Mouse (Mus musculus) layer of hippocampus, adult 11-12 months (tissue): ENCODE data around the gene Thoc5.

ENCODE experiments used
- DNase-seq: peaks from one replicate; pipeline ENCODE4 v3.0.0; 2022; ENCODE audit warnings: low spot score

The Thoc5 gene

DNA sequence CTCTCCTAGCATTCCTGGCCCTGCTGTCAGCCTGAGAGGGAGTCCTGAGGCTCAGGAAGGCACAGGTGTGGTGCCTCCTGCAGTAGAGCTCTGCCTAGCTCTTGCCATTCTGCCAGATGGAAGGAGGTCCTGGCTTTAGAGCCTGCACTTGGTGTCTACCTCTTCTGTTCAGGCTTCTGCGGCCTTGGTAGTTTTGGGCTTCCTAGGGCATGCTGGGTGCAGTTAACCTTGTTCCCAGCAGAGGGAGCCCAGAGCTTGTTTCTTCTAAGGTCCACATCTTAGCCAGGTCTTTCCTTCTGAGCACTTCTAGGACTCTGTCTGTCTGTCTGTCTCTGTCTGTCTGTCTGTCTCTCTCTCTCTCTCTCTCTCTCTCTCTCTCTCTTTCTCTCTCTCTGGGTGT is 20.9 kb downstream of the Thoc5 start:
- DNase-seq = peak; percentile 63

DNA sequence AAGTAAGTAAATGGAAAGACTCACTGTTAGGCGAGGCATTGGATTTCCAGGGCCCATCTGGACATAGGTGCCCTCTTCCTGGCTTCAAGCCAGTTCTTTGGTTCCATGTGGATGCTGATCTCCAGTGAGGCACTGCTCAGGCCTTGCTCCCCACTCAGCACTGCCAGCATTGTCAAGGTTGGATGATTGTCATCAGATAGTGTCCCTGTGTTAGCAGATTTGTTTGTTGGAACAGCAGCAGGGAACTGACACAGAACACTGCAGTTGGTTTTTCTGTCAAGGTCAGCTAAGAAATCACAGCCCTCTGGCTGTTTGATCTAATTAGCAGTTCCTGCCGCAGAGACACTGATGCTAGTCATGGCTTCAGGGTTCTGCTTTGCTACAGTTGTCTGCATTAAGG is 26.2 kb downstream of the Thoc5 start:
- DNase-seq = no peak

DNA sequence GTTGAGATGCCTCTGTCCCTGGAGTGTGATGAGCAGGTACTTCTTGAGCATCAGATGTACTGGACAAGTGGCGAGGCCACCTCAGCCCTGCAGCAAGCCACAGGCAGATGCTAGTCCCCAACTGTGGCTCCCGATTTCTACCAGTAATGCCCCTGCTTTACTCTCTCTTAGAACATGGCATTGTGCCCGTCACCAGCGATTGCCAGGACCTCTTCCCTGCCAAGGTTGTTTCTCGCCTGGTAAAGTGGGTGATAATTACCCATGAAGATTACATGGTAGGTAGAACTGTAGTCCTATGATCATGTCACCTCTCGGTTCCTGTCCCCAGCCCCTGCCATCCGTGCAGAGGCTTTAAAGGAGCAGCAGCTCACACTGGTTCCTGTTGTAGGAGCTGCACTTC is 26.6 kb downstream of the Thoc5 start:
- DNase-seq = no peak

DNA sequence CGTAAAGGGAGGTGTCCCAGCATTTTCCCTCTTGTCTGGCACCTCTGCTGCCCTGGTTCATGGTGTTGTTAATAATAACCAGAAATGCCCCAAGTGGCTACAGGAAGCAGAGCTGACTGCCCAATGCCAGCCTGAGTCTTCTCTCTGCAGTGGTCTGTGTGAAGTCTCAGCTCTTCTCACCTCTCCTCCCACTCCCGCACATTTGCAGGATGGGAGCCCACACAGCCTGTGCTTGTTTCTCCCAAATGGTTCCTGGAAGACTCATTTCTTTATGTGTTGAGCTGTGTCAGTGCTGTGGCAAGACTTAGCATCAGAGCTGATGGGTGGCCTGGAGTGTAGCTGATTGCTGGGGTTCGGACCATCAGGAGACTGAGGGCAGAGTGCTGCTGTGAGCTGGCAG is 32.1 kb downstream of the Thoc5 start:
- no peak for DNase-seq

DNA sequence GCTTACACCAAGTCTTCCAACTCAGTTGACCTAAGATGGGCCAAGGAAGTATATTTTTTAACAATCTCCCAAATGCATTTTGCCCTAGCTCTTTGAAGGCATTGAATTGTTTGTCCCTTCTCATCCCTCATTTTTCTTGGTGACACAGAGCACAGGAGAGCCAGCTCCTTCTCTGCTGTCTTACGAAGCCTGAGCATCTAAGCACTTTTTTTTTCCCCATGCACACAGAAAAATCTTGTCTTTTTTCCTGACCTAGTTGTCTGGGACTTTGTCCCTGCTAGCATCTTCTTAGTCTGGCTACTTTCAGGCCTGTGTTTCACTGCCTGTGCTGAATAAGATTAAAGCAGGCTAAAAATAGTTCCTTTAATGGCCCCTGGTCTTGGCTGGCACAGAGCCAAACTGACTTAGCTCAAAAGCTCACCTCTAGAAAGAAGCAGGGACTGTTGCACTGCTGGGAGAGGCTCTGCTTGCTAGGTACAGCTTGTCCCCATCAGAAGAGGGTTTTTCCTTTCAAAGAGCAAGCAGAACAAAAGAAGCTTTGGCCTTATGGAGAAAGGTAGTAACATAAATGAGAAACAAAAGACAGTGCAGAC is 36.0 kb downstream of the Thoc5 start:
- no peak for DNase-seq

DNA sequence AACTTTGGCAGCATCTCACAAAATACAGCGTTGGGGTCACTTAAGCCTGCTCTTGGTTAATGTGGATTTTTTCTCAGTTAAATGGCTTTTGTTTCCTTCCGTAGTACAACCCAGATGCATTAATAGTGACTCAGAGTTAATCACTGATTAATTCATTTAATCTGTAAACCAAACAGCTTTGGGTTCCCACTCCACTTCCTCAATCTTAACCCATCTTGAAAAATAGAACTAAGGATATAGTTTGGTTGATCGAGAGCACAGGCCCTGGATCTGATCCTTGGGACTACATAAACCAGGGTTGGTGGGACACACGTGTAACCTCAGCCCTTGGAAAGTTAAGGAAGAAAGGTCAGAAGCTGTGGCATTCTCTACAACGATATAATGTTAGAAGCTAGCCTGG is 41.1 kb downstream of the Thoc5 start:
- DNase-seq = no peak

DNA sequence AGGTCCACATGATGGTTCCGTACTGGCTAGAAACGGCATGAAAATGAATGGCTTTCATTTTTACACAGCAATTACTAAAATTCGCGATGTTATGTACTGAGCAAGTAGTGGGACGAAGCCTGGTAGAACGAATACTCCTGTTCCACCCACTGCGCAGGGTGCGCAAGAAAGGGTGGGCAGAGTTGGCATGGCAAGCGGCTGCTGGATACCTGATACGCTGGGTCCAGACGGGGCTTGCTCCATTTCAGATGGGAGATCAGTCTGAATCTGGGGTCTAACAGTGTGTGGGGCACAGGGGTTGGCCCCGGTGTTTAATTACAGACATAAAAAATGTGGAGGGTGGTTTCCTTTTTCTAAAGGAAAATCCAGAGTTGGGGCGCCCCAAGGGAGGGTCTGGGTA is 51.4 kb downstream of the Thoc5 start:
- no peak for DNase-seq

DNA sequence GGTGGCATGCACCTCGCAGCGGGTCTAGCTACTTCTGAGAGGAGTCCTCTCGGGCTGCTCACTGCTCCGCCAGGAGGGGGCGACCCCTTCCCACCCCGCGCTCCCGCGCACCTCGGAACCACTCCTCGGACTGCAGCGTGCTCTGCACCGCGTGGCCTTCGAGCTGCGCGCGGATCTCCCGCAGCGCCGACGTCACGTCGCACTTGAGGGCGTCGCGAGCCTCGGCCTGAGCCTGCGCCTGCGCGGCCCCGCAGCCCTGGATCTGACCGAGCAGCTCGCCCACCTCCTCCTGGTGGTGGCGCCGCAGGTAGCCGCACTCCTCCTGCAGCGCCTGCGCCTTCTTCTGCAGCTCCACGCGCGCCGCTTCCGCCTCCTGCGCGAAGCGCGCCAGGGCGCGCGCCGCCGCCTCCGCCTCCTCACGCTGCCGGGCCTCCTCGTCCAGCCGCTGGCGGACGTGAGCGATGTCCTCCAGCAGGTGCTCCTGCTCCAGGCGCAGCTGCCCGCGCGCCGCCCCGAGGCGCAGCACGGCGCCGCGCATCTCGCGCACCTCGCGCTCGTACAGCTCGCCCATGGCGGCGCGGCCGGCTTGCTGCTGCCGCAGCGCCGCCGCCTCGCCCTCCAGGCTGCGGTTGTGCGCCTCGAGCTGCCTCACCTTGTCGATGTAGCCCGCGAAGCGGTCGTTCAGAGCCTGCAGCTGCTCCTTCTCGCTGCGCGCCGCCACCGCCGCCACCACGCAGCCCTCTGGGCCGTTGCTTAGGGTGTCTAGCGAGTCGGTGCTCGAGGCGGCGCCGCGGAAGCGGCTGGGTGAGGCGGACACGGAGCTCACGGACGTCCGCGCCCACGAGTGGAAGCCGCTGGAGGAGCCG is 52.1 kb downstream of the Thoc5 start:
- peak; percentile 86 for DNase-seq

DNA sequence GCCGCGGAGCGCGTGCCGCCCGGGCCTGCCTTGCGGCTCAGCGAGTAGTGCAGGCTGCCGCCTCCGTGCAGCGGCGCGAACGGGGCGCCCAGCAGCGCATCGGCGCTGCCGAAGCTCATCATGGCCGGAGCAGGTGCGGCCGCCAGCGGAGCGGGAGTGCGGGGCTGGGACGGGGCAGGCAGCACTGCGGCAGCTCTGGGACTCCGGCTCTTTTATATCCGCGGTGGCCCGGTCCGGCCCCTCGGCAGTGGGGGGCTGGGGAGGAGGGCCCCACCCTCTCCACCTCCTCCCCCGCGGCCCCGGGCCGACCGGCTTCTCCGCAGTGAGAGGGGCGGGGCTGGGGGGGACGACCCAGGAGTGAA is 52.7 kb downstream of the Thoc5 start, which contains the start of gene Nefh:
Nefh (minus strand) TSS at position 252 of the 362 bp plus-strand sequence.
- DNase-seq = no peak

DNA sequence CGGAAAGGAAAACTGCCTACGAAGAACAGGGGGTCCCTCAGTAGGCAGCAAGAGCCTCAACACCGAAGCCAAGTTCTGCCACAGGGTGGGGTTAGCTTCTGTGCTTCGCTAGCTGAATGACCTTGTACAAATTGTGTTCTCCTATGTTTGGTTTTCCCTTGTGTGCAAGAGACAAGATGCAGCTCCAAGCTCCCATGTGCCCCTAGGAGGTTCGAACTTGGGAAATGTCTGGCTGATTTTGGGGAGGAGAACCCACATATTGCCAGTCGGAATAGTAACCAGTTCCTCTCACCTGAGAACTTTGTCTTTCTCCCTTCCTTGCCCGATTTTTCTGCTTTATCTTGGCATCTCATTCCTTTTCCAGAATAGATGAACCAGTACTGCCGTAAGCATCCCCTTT is 53.7 kb downstream of the Thoc5 start:
- no peak for DNase-seq

DNA sequence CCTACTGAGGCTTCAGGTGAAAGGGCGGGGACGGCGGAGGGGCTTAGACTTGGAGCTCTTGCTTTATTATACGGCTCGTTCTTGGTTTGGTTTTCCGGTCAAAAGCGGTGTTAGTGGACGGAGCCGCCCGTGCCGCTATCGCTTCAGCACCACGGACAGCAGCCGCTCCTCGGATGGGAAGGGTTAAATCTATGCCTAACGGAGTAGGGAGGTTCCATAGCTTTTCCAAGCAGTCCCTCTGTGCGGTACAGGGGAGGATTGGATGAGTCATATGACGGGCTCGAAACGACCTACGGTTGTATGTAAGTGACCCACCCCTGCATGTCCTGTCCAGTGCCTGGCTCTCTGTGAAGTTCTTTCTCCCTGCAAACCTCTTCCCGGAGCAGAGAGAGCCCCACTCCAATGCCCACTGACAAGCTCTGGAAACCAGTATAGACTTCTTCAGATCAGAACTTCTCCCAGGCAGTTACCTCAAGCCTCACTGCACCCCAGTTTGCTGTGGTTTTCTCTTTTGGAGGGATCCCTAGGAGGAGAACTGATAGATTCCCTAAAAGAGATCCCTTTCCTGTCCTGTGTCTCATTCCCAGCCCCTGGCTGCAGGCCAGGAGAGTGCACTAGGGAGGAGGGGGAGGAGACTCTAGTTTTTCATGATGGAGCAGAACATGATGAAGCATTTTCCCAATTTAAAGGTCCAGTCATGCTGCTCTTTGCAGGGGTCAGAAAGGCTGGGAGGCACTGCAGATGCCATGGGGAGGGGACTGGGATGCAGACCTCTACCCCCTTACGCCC is 54.3 kb downstream of the Thoc5 start:
- DNase-seq = no peak

DNA sequence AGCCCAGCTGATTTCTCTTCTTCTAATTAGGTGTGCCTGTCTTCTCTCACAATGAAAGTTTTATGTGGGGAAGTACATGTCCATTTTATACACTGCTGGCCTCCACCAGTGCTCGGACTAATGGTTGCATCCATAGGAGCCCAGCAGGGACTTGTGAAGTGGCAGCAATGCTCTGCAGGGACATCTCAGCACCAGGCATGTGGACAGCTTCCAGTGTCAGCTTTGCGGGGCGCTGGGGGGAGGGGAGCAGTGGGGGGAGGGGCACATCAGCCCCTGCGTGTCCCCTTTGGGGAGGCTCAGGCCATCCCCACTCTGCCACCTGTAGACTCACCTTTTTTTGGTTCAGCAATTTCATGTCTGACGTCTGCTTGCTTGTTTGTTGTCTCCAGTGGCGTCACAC is 58.3 kb downstream of the Thoc5 start:
- no peak for DNase-seq

DNA sequence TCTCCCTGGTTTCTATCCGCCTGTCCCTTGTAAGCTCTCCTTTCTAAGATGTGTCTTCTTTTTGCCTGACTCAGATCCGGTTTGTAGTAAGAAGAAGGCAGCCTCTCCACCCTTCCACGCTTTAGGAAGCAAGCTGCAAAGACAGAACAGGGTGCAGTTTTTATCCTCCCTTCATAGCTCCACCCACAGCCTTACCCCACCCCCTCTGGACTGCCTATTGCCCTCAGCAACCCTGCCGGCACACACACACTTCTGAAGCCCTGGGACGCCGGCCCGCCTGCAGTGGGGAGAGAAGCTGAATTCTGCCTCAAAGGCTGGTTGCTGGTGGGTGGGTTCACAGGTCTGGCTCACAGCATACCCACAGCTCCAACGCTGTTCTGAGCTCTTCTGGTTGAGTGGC is 58.8 kb downstream of the Thoc5 start:
- DNase-seq = no peak

DNA sequence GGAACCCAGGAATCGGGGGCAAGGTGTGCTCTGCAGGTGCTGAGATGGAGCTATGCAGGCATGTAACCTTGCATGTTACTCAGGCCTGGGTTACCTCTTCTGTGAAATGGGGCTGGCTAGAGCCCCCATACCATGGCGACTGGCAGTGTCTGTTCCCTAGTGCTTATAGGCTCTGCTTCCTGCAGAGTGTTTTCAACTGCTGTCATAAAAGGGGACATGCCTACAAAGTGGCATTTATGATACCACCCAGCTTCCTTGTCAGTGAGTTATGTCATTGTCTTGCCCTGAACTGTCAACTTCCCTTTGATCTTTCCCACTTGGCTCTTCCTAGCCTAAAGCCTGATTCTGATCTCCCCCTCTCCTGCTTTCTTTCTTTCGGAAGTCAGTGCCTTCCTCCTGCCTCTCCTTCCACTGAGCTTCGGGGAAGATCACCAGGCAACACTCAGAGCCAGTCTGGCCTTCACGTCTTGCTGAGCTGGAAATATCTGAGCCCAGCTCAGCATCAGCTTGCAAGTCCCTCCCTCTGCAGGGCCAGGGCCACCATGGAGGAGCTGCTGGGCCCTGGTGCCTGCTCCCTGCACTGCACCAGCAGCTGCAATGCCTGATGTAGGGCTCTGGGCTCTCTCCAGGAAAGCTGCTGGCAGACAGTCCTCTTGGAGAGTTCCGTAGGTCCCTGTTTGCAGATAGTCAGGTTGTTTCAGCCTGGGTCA is 68.1 kb downstream of the Thoc5 start:
- no peak for DNase-seq

DNA sequence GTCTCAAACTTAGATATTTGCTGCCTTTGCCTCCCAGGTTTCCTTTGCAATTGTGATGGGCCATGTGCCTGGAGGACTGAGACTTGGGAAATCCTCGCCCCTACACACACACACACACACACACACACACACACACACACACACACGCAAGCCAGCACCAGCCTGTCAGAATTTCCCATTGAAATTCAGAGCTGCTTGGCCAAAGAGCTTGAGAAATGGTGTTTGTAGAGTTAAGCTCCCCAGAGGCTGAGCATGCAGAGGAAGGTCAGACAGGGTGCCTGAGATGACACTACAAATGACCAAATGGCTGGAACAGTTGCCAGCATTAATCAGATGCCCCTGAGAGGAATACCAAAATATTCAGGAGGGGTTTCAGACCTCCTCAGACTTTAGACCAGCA is 71.2 kb downstream of the Thoc5 start:
- DNase-seq = no peak

DNA sequence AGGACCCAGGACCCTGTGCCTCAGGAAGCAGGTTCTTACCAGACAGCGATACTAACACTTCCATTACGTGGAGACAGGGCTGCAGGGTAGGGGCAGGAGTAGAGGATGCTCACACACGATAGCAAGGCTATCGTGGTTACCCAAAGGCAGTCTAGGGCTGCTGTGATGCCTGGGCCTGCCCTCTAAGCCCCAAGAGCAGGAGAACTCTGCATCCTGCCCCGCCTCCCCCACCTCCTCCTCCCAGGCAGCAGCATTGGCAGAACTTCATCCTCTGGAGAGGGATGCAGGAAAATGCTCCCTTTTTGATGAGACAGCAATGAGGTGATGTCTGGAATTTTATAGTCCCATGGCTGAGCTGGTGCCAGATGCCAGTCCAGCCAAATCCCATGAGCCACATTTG is 71.8 kb downstream of the Thoc5 start:
- DNase-seq = no peak

DNA sequence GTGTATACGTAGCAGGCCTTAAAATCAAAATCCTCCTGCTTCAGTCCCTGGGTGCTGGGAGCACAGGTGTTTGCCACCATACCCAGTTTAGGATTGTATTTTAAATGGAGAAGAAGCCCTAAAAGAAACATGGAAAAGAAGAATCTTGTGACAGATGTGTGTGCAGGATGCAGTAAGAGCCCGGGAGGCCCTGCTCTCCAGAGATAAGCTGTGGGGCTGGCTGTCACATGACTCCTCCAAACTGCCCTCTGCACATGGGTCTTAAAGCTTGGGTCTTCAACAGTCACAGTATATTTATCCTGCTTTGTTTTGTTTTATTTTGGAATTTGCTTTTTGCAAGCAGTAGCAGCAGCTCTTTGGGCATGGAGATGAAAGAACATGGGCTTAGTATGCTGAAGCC is 72.4 kb downstream of the Thoc5 start:
- DNase-seq = no peak

DNA sequence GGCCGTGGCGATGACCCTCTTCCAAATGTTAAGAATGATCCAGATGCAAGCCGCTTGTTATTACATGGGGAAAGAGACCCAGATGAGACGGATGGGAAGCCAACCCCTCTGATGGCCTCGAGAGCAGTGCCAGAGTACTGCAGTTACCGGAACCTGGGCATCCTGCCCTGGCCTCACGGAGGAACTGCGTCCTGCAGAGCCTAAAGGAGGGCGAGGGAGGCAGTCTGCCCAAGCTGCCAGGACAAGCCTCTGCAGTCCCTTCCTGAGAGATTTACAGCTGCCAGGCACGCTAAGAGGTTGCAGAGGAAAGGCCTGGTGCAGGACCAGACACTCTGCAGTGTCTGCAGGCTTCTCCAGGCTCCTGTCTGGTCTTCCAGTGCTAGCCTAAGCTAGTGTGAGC is 73.3 kb downstream of the Thoc5 start:
- no peak for DNase-seq

DNA sequence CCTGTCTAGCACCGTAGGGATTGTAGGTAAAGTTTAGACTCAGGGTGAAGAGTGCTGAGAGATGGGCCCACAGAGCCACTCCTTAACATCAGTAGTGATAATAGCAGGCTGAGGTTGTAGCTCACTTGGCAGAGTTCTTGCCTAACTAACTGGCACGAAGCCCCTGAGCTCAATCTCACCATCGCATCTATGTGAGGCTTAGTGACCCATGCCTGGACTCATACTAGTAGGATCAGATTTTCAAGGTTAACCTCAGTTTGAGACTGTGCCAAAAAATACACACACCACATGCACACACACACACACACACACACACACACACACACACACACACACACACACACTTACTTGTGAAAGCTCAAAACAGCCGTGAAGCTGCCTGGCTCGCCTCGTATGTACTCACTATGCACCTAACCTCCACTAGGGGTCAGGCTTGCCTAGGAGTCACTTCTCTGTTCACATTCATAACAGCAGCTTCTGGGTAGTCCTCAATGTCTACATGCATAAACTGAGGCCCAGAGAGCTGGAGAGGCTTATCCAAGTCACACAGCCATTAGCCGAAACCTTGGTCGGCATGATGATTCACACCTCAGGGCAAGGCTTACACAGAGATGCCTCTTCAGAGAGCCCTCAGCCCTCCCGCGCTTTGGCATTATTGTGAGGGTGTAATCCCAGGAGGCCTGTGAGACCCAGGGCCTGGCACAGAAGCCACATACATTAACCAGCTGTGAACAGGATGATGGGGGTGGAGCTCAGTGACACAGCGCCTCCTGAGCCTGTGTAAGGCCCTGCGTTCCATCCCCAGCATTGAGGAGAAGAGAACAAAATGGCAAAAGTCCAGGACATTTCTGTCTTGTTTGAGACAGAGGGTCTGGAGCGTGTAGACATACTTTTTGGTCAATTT is 78.1 kb downstream of the Thoc5 start:
- peak; percentile 74 for DNase-seq

DNA sequence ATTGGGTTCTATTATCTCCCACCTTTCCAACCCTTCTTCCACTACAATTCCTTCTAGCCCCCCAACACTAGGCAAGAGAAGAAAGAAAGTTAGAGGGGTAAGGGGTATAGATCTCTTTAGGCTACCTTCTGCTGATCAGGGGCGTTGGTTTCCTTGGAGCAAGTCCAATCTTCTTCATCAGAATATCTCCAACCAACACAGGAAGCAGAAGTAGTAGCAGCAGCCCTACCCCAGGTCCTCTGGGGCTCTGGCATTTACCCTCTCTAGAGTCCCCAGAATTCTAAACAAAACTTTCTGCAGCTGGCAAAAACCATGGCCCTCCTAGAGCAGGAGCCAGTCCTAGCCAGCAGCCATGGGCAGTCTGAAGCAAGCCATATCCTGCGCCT is 78.7 kb downstream of the Thoc5 start:
- DNase-seq = no peak

DNA sequence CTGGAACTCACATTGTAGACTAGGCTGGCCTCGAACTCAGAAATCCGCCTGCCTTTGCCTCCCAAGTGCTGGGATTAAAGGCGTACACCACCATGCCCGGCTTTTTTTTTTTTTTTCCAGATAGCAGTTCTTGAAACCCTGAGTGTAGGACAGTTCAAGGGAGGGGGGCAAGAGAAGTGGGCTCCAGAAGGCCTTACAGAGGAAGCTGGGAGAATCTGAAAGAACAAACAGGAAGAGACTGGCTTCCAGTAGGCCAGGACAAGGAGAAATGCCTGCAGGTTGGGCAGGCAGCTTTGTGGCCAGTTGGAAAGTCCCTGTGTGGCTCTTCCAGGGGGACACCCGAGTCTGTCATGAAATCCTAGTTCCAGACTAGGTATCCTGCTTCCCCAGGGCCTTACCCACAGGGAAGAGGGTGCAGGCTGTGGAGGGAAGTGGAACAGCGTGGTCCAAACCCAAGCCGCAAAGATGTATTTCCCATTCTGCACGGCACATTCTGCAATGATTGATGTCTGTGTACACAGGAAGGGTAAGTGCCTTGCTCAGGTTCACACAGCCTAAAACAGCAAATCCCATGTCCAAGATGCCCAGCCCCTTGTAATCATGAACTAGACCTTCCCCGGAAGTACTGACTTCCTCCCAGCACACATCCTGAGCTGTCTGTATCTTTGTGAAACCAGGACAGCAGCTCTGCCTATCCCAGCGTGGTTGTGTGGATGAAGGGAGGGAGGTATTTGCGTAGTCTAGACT is 79.4 kb downstream of the Thoc5 start:
- no peak for DNase-seq
